Mouse (Mus musculus): ENCODE data around the gene Slc6a3. TPM values are rescaled to one million over a fixed set of nuclear protein-coding genes. Genes with fewer than 3 reads are reported as not detected.
A peak's percentile ranks its signal among the peaks of the same experiment; 100 is the strongest.

Slc6a3 gene
- total RNA-seq, 2 experiments from 2014 or later: 0.10 TPM; not detected in 1

- DNase-seq: no peak
Observed at GRCm38 (mm10) chr13:73592546-73592945, 56.0 kb downstream of the Slc6a3 start.

GRCm38 (mm10) chr13:73596276-73596675 is 59.7 kb downstream of the Slc6a3 start:
- DNase-seq: no peak

- DNase-seq: no peak
Observed at GRCm38 (mm10) chr13:73600217-73600616, 63.7 kb downstream of the Slc6a3 start.

GRCm38 (mm10) chr13:73603046-73603445 is 66.5 kb downstream of the Slc6a3 start:
- no peak for DNase-seq

GRCm38 (mm10) chr13:73603522-73604155 is 67.1 kb downstream of the Slc6a3 start, which contains the start of gene Clptm1l:
Gene Clptm1l, plus strand, starts transcription at chr13:73604006.
- DNase-seq: peak; percentile 98 to 99

GRCm38 (mm10) chr13:73604156-73604957 is 67.8 kb downstream of the Slc6a3 start:
- DNase-seq: no peak

- DNase-seq: no peak
Observed at GRCm38 (mm10) chr13:73618406-73618805, 81.9 kb downstream of the Slc6a3 start.

- no peak for DNase-seq
Observed at GRCm38 (mm10) chr13:73620637-73621036, 84.1 kb downstream of the Slc6a3 start.

- DNase-seq: no peak
Observed at GRCm38 (mm10) chr13:73626410-73626744, 89.8 kb downstream of the Slc6a3 start.

- peak; percentile 34 to 36 for DNase-seq
Observed at GRCm38 (mm10) chr13:73626745-73627549, 90.4 kb downstream of the Slc6a3 start, which contains the start of gene Tert. Gene Tert, plus strand, starts transcription at chr13:73626911.

Other genes with a start within 250 kb of the Slc6a3 start
- 10 to 100 TPM; 35.2 to 42.5 TPM for gene Mrpl36, start 208.2 kb upstream of the Slc6a3 start, total RNA-seq (2021)
- 100 to 1,000 TPM; 170 to 174 TPM for gene Ndufs6, start 208.2 kb upstream of the Slc6a3 start, total RNA-seq (2021)
- 10 to 100 TPM; 36.6 to 39.4 TPM for gene Lpcat1, start 69.5 kb upstream of the Slc6a3 start, total RNA-seq (2021)
- gene Clptm1l, start 67.3 kb downstream of the Slc6a3 start, total RNA-seq (2021): 100 to 1,000 TPM; 124 to 131 TPM
- gene Tert, start 90.2 kb downstream of the Slc6a3 start, total RNA-seq (2021): 1 to 10 TPM; 3.9 to 4.7 TPM
- not detected for gene Slc6a18, start 141.3 kb downstream of the Slc6a3 start, total RNA-seq (2021)
- not detected for gene Slc6a19, start 168.1 kb downstream of the Slc6a3 start, total RNA-seq (2021)
- gene Slc12a7, start 196.3 kb downstream of the Slc6a3 start, total RNA-seq (2021): 1 to 10 TPM; 4.4 to 5.3 TPM